Mouse (Mus musculus) CD4-positive, CD25-positive, alpha-beta regulatory T cell, adult 2 months (primary cell): ENCODE results near the gene Paqr7.
A peak's percentile ranks its signal among the peaks of the same experiment; 100 is the strongest.

Experiments
- DNase-seq: peaks from one replicate; pipeline ENCODE4 v3.0.0-alpha.2; 2012; ENCODE audit warnings: low read depth, low spot score

Paqr7 gene

DNA sequence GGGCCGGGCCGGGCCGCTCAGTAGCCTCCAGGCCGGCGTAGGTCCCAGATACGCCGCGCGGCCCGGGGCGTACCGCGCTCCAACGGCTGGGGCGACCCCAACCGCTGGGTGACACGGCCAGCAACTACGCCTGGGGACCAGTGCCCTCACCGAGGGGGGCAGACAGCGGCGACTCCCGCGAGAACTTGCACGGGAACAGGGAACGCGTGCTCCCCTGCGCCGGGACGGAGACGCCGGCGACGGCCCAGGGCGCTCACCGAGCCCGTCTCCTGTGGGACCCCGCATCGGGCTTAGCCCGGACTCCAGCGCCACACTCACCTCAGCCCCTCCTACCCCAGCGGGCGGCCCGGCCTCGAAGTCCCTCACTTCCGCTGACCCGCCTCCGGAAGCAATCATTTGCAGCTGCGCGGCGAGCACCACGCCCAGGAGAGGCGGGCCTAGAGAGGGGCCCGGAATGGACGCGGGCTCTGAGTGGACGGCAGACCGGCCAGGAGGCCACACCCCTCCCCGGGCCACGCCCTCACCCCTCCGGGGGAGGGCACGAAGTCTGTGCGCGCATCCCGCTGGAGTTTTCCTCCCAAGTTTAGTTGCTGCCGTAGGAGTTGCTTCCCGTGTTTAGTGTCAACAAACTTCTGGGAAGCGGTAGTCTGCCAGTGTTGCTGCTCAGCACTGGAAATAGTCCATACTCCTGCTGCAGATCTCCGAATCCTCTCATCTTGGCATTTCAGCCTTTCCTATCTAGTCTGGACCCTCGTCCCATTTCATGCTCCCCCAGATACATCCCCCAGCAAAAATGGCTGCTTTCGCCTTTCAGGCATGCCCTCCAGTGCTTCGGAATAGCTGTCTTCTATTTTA lies 38.7 kb downstream of the Paqr7 start, which contains the start of gene Mtfr1l:
TSS of gene Mtfr1l (minus strand) at position 456 of the 855 bp plus-strand sequence.
- DNase-seq: peak; percentile 97

- DNase-seq: no peak
Observed at GRCm38 (mm10) chr4:134535787-134536151, 39.3 kb downstream of the Paqr7 start.

GRCm38 (mm10) chr4:134538997-134539580 lies 42.6 kb downstream of the Paqr7 start:
- no peak for DNase-seq

GRCm38 (mm10) chr4:134542726-134543125 lies 46.2 kb downstream of the Paqr7 start:
- DNase-seq: no peak

- peak; percentile 94 for DNase-seq
Observed at GRCm38 (mm10) chr4:134543261-134543660, 46.8 kb downstream of the Paqr7 start.

GRCm38 (mm10) chr4:134546814-134547705 lies 50.6 kb downstream of the Paqr7 start:
- no peak for DNase-seq

- DNase-seq: peak; percentile 43
Observed at GRCm38 (mm10) chr4:134548169-134548938, 51.9 kb downstream of the Paqr7 start.

- DNase-seq: no peak
Observed at GRCm38 (mm10) chr4:134549899-134550298, 53.4 kb downstream of the Paqr7 start.

DNA sequence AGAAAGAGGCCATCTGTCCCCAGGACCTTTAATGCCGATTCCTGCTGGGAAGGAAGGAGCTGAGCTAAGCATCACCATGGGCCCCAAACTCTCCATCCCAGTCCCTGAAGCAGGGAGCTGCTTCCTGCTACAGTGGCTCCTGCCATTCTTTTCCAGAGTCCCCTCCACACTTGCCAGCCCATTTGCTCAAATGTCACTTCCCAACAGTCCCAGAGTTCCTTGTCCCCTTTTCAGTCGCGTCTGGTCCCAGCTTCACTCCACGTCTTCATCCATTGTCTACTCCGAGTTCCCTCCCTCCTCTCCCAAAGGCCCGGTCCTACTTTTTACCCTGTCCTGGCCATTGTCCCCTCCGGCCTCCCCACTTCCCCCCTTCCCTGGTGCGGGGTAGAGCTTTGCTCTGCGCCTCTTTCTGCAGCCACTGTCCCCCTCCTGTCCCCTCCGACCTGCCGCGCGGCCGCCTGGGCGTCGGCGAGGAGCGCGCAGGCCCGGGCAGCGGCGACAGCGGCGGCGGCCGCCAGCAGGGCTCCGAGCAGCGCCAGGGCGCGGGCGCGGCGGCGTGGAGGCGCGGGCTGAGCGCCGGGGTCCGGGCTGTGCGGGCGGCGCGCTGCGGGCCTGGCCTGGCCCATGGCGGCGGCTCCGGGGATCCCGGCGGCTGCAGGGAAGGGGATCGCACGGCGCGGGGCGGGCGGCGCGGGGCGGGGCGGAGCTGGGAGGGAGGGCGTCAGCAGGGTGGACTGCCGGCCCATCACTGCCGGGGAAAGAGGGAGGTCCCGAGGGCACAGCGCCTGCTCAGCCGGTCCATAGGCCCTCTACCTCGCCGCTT lies 55.2 kb downstream of the Paqr7 start, which contains the start of gene Selenon:
TSS of gene Selenon (minus strand) at position 673 of the 823 bp plus-strand sequence.
- peak; percentile 23 for DNase-seq

- no peak for DNase-seq
Observed at GRCm38 (mm10) chr4:134553631-134554030, 57.1 kb downstream of the Paqr7 start.

DNA sequence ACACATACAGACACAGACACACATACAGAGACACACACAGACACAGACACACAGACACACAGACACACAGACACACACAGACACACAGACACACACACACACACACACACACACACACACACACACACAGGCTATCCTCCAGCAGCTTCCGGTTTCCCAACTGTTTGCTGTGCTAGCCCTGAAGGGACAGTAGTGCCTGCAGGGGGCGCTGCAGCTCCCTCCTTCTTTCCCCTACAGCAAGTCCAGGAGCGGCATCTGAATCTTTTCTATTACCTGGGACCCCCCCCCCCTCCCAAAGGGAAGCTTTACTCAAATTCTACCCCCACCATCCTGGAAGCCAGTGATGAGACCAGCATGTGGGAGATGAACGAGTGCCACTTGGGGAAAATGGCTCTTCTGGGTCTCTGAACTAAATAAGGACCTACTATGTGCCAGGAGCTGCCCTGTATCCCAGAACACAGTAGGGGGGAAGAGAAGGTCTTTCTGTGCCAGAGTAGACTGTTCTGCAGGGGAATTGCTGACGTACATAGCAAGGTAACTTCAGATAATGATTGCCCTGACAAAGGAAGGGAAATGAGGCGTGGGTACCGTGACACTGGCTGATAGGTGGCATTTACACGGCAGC lies 59.6 kb downstream of the Paqr7 start:
- peak; percentile 56 for DNase-seq

DNA sequence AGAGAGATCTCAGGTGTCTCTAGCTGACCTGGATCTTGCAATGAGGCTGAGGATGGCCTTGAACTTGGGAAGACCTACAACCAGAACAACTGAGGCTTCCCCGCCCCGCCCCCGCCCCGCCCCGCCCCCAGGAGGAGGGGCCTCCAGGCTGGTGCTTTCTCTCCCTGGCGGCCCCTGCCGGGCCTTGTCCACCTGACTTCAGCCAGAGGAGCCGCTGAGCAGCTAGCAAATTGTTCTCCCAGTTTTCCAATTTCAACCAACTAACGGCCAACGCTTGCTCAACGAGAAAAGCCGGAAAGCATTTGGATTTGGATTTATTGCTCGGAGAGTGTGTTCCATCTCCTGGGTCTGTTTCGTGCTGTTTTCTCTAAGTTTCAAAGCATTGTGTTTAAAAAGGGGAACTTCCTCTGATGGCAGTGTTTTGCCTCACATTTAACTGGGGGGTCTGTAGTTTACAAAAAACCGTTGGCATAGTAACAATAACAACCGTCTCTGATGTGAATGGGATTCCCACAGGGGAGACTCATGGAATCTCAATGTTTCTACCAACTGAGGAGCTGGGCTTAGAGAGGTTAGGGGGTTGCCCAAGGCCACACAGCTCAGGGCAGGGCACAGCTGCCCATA lies 61.2 kb downstream of the Paqr7 start:
- no peak for DNase-seq

- DNase-seq: no peak
Observed at GRCm38 (mm10) chr4:134558570-134559113, 62.1 kb downstream of the Paqr7 start.

- DNase-seq: no peak
Observed at GRCm38 (mm10) chr4:134559154-134559553, 62.7 kb downstream of the Paqr7 start.
